ENCODE assay signal across 29 mouse cellular contexts in genomic region chr4:127163926-127164325, GRCm38 (mm10). TPM values are rescaled to one million over a fixed set of nuclear protein-coding genes. Genes with fewer than 3 reads are reported as not detected.
"Had no signal": no experiment of that assay in that cellular context is flagged by ENCODE, and none has a peak within 500 bp of the region (broad histone marks: within the 10 kb centered on the region; RNA-seq: fewer than 3 reads in every experiment).

No protein-coding gene starts in this region.

- DNase-seq: cerebellum, adult 2 months; cerebellum, adult 8-10 months; cerebellum, adult 9-11 months; cerebellum, postnatal 10 days; cerebellum, postnatal 14 days; cerebellum, postnatal 25 days; cerebellum, postnatal 36 days; embryo, embryonic 11 days; gastrocnemius, adult 2 months; gastrocnemius, postnatal 10 days; gastrocnemius, postnatal 14 days; gastrocnemius, postnatal 25 days; gastrocnemius, postnatal 36 days; heart, adult 18-20 months; heart, adult 2 months had no signal

- H3K36me3 ChIP-seq: embryonic facial prominence, embryonic 10.5 days; embryonic facial prominence, embryonic 12.5 days; embryonic facial prominence, embryonic 13.5 days; embryonic facial prominence, embryonic 15.5 days; forebrain, embryonic 10.5 days; forebrain, embryonic 12.5 days; forebrain, embryonic 15.5 days had no signal

- H3K9me3 ChIP-seq: embryonic facial prominence, embryonic 10.5 days; embryonic facial prominence, embryonic 12.5 days; embryonic facial prominence, embryonic 13.5 days; embryonic facial prominence, embryonic 15.5 days; forebrain, embryonic 10.5 days; forebrain, embryonic 12.5 days; forebrain, embryonic 13.5 days; forebrain, embryonic 15.5 days had no signal

- H3K27ac ChIP-seq: embryonic facial prominence, embryonic 10.5 days; embryonic facial prominence, embryonic 12.5 days; embryonic facial prominence, embryonic 13.5 days; embryonic facial prominence, embryonic 15.5 days; forebrain, embryonic 10.5 days; forebrain, embryonic 12.5 days; forebrain, embryonic 13.5 days; forebrain, embryonic 15.5 days; gastrocnemius, adult 2 months; heart, adult 2 months had no signal

- H3K4me2 ChIP-seq: embryonic facial prominence, embryonic 12.5 days; embryonic facial prominence, embryonic 13.5 days; embryonic facial prominence, embryonic 15.5 days; forebrain, embryonic 12.5 days; forebrain, embryonic 13.5 days; forebrain, embryonic 15.5 days; heart, embryonic 11.5 days had no signal

- H3K27me3 ChIP-seq: forebrain, embryonic 15.5 days had no signal

- H3K9ac ChIP-seq: embryonic facial prominence, embryonic 12.5 days; embryonic facial prominence, embryonic 13.5 days; embryonic facial prominence, embryonic 15.5 days; forebrain, embryonic 12.5 days; forebrain, embryonic 13.5 days; forebrain, embryonic 15.5 days had no signal

- ATAC-seq: forebrain, embryonic 13.5 days; forebrain, embryonic 14.5 days; forebrain, embryonic 15.5 days; forebrain, embryonic 16.5 days had no signal

- H3K4me3 ChIP-seq: embryonic facial prominence, embryonic 10.5 days; embryonic facial prominence, embryonic 12.5 days; embryonic facial prominence, embryonic 13.5 days; embryonic facial prominence, embryonic 15.5 days; erythroblast, embryonic 14.5 days; forebrain, embryonic 10.5 days; forebrain, embryonic 12.5 days; forebrain, embryonic 13.5 days; forebrain, embryonic 15.5 days; gastrocnemius, adult 2 months; heart, adult 2 months had no signal

RNA-seq across cellular contexts. Expression of gene Dlgap3, which starts 5.1 kb away (rescaled TPM):
- total RNA-seq: common myeloid progenitor, adult 5-6 weeks; gastrocnemius, adult 2 months; granulocyte monocyte progenitor cell, adult 5-6 weeks had no signal
- polyA plus RNA-seq: erythroblast, embryonic 14.5 days had no signal
